Mouse (Mus musculus) gastrocnemius, adult 2 months (tissue): ENCODE measurements around the gene Cacng8. TPM values are rescaled to one million over a fixed set of nuclear protein-coding genes. Genes with fewer than 3 reads are reported as not detected.

Source experiments
- DNase-seq: peaks from one replicate; pipeline ENCODE4 v3.0.0; 2022
- H3K27ac ChIP-seq: fragments of 200-600 bp; 2 replicates; pipeline ENCODE4 v1.8.1; 2022; ENCODE audit warnings: mild to moderate bottlenecking
- H3K4me3 ChIP-seq: fragments of 200-600 bp; 2 replicates; pipeline ENCODE4 v1.8.1; 2022; ENCODE audit warnings: mild to moderate bottlenecking, moderate library complexity
- CTCF ChIP-seq: fragments of 200-600 bp; IDR thresholded peaks from 2 replicates; pipeline ENCODE4 v1.8.1; 2022; ENCODE audit warnings: antibody characterized with exemption, mild to moderate bottlenecking, moderate library complexity
- intact Hi-C: fragments of 180-260 bp; cut with DNase I; formaldehyde crosslinking; loops from one replicate; pipeline ENCODE4 v1.15.1; 2025
- total RNA-seq, 2 experiments: library from RNA; stranded (reverse); gene quantifications; 2 replicates each; pipeline ENCODE4 v1.2.3; 2021

Cacng8 gene
- total RNA-seq, 2 experiments from 2014 or later, result not detected

DNA sequence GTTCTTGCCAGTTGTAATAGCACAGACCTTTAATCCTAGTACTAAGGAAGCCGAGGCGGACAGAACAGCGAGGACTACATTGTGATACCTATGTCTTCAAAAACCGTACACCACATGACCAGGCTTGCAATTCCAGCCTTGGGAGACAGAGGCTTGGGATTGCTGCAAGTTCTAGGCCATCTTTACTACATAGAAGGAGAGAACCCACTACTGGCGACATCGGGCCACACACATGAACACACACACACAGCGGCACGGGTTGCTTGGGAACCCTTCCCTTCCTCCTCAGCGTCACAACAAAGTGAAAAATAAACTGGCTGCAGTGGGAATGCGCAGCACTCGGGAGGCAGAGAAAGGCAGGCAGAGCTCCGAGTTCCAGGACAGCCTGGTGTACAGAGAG, 22.2 kb upstream of the Cacng8 start:
- no peak overlapping the region for H3K4me3 ChIP-seq
- intact Hi-C loops, result no loop called here
- H3K27ac ChIP-seq, result no peak overlapping the region
- no peak for TF ChIP-seq CTCF
- DNase-seq, result no peak

DNA sequence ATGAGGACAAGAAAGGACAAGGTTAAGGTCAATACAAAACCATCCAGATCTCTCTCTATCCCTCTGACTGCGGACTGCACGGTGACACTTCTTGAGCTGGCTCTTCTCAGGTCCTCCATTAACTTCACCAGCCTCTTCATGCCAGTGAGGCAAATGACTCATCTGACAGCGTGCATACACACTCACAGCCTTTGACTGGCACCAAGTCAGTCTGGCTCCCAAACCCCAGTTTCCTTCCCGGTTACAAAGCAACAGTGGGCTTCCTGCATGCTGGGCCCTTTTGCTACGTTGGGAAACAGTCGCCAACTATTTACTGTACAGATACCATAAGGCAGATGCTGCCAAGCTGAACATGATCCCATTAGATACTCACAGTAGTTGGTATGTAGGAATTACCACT, 21.3 kb upstream of the Cacng8 start:
- no peak for DNase-seq
- H3K27ac ChIP-seq, result no peak overlapping the region
- no peak overlapping the region for H3K4me3 ChIP-seq
- intact Hi-C loops, result no loop called here
- no peak for TF ChIP-seq CTCF

DNA sequence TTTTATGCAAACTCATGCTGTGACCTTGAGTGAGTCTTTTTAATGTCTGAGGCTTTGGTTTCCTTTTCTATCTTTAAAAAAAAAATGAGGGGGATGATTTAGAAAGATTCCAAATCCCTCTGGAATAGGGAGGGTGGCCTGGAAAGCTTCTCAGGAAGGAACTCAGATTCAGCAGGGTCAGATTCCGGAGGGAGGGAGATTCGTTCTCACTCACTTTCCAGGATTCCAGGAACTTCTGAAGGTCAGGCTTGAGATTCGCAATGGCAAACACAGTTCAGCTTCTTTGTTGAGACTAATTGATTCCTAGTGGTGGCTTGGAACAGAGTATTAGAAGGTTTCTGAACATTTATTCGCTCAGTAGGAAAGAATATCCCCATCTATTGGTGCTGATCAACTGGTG, 20.1 kb upstream of the Cacng8 start:
- intact Hi-C loops, result no loop called here
- TF ChIP-seq CTCF, result no peak
- Histone ChIP-seq H3K4me3 (no peak overlapping the region), H3K27ac (no peak overlapping the region)
- no peak for DNase-seq

DNA sequence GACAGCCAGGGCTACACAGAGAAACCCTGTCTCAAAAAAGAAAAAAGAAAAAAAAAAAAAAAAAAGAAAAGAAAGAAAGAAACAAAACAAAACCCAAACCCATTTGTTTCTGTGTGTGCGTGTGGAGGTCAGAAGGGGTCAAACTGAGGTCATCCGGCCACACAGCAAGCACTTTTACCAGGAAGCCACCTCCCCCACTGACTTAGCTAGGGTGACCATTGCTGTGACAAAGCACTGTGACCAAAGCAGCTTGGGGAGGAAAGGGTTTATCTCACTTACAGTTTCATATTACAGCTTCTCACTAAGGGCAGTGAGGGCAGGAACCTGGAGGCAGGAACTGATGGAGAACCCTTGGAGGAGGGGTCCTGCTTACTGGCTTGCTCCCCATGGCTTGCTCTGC, 18.1 kb upstream of the Cacng8 start:
- TF ChIP-seq CTCF, result no peak
- intact Hi-C loops, result no loop called here
- DNase-seq, result no peak
- Histone ChIP-seq H3K4me3 (no peak overlapping the region), H3K27ac (no peak overlapping the region)

DNA sequence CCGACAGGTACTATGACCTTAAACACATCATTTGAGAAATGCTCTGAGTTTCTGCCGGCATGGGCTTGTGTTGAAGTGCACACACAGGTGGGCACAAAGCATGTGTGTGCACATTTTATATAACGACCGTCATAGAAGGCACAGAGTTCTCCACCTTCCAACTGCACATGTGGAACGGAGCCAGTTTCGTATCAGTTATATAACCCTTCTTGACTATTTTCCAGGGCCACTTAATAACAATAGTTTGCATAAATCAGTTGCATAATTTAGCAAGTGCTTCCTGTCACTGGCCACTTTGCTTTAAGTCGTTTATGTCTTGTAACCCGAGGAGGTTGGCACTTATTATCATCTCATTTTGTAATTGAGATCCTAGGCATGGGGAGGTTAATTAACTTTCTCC, 16.7 kb upstream of the Cacng8 start:
- no peak overlapping the region for H3K4me3 ChIP-seq
- intact Hi-C loops, result no loop called here
- DNase-seq, result no peak
- H3K27ac ChIP-seq, result no peak overlapping the region
- no peak for TF ChIP-seq CTCF

DNA sequence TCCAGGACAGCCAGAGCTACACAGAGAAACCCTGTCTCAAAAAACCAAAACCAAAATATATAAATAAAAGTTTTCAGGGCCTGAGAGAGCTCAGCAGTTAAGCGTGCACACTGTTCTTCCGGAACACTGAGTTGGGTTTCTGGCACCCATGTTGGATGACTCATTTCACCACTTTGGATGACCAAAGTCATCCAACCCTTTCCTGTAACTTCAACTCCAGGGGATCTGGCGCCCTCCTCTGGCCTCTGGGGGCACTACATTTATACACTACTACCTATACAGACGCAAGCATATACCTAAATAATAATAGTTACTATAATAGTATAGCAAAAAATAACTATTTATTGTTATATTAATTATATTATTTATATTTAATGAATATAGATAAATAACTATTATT, 13.7 kb upstream of the Cacng8 start:
- H3K27ac ChIP-seq, result no peak overlapping the region
- peak; percentile 79 for TF ChIP-seq CTCF
- DNase-seq, result peak; percentile 79
- no peak overlapping the region for H3K4me3 ChIP-seq
- intact Hi-C loops, result loop anchor here (5.0 kb wide), 3 partner anchors 45 to 155 kb away; partner anchors contain the start of gene Cacng7

DNA sequence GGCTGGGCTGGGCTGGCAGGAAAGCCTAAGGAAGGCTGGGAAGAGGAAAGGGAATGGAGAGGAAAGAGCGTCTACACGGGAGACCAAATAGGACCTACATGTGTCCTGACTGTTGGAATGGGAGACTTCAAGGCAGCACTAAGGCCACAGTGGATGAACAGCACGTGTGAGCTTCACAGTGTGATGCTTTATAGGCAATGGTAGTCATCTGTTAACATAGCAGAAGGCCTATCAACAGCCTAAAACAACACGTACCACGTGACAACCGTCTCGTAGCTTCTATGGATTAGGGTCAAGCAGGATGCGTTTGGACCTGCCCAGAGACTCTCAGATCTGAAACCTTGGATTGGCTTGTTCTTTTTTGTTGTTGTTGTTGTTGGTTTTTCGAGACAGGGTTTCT, 8.4 kb upstream of the Cacng8 start:
- no peak for DNase-seq
- intact Hi-C loops, result no loop called here
- no peak overlapping the region for H3K4me3 ChIP-seq
- no peak for TF ChIP-seq CTCF
- no peak overlapping the region for H3K27ac ChIP-seq

DNA sequence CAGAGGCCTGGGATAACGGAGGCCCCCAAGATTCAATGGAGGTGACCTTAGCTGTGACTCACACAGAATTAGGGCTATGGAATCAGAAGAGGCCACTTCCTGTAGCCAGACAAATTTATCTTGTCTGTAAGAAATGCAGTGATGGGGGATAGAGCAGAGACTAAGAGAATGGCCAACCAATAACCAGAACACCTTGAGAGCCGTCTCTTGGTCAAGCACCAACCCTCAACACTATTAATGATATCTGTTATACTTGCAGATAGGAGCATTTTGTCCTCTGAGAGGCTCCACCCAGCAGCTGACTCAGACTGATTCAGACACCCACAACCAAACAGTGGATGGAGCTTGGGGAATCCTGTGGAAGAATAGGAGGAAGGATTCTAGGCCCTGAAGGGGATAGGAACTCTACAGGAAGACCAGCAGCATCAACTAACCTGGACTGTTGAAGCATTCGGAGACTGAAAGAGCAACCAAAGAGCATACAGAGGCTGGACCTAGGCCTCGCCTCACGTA, 5.6 kb upstream of the Cacng8 start:
- DNase-seq, result no peak
- H3K4me3 ChIP-seq, result no peak overlapping the region
- H3K27ac ChIP-seq, result no peak overlapping the region
- TF ChIP-seq CTCF, result no peak
- intact Hi-C loops, result no loop called here

DNA sequence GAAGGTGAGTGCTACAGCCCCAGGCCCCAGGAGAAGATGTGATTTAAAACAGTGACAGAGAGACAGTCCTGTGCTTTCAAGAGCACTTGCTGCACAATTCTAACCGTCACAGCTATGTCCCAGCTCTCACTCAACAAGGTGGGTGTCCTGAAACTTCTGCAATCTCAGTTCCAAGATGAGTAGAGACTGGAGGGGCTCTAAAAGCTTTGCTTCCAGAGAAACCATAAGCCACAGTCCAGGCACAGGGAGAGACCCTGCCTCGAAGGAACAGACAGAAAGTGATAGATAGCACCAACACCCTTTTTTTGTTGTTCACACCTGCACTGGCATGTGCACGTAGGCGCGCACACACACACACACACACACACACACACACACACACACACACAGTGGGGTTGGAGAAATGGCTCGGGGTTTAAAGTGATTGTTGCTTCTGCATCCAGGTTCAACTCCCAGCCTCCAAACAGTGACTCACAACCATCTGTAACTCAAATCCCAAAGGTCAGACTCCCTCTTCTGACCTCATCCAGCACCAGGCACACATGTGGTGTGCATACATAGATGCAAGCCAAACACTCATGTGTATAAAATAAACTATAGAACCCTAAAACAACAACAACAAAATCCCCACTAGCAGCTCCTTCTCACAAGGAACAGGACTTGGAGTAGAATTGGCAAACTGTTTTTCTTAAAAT, 4.3 kb upstream of the Cacng8 start:
- no peak overlapping the region for H3K4me3 ChIP-seq
- TF ChIP-seq CTCF, result no peak
- H3K27ac ChIP-seq, result no peak overlapping the region
- no peak for DNase-seq
- intact Hi-C loops, result no loop called here

DNA sequence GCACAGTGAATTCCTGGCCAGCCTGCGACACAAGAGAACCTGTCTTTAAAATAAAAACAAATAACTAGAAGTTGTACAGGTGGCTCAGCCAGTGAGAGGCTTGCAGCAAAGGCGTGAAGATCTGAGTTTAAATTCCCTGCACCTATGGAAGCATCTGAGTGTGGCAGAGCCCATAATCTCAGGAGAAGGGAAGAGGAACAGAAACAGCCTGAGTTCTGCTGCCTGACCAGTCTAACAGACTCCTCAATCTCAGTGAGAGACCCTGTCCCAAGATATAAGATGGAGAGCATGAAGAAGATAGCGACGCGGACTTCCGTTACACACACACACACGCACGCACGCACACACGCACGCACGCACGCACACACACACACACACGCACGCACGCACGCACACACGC, 2.7 kb upstream of the Cacng8 start:
- H3K4me3 ChIP-seq, result no peak overlapping the region
- intact Hi-C loops, result no loop called here
- DNase-seq, result no peak
- TF ChIP-seq CTCF, result no peak
- H3K27ac ChIP-seq, result no peak overlapping the region

DNA sequence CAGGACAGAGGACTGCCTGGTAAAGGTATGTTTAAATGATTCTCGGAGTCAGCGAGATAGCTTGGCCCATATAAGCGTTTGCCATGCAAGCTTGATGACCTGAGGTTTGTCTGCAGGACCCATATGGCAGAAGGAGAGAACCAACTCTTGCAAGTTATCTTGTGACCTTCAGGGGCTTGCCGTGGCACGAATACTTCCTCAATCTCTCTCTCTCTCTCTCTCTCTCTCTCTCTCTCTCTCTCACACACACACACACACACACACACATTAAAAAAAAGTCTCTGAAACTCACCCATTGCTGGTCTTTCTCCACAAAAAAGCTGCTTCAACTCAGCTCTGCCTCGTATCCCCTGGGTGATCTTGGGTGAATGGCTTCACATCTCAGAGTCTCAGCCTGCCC, 1.6 kb upstream of the Cacng8 start:
- DNase-seq, result no peak
- intact Hi-C loops, result no loop called here
- no peak overlapping the region for H3K27ac ChIP-seq
- H3K4me3 ChIP-seq, result no peak overlapping the region
- TF ChIP-seq CTCF, result no peak

DNA sequence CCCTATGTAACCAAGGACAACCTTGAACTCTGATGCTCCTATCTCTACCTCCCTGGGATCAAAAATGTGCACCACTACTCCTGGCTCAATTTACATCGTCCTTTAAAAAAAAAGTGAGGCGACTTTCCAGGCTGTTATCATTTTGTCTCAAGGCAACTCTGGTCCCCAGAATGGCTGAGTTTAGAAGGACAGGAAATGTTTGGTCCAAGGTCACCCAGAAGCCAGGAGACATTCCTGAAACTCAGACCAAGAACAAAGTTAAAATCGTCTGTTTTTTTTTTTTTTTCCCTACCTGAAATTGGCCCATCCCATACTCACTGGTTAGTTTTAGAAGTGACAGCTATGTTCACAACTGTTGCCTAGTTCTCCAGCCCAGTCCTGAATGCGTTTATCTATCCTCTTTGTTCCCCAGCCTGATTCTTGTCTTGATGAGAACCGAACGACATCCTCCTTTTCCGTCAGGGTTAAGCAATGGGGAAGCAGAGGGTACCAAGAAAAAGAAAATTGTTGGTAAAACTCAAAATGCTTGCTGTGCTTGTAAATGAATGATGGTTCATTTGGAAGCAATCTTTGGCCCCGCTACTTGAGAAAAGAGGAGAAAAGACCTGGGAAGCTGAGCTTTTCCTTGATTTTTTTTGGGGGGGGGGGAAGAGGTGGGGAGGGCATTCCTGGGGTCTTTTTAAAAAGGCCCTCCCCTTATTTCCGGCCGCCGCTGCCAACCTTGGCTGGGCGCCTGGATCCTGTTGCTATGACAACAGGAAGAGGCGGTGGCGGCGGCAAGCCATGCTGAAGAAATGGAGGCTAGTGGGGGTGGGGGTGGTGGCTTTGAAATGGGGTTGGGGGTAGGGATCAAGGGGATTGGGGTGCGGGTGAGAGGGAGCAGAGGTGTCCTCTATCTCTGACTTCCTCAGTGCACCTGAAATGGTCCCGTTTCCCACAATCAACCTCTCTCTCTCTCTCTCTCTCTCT, 755 bp upstream of the Cacng8 start:
- Histone ChIP-seq H3K27ac (no peak overlapping the region), H3K4me3 (no peak overlapping the region)
- intact Hi-C loops, result no loop called here
- peak; percentile 28 for DNase-seq
- TF ChIP-seq CTCF, result no peak

DNA sequence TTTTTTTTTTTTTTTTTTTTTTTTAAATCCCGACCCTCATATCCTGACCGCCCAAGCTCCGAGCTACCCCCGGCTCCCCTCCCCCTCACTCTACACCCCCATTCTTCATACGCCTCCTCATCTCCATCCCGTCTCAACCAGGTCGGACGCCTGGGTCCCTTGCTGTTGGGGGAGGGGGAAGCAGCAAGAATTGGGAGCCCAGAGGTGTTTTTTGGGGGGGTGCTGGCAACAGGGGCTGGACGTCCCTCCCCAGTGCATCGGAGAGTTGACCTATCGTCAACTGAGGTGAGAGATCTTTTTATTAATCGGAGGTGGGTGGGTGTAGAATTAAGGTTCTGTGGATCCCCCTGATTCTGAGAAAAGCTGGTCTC, 583 bp downstream of the Cacng8 start:
- intact Hi-C loops, result no loop called here
- DNase-seq, result no peak
- no peak for TF ChIP-seq CTCF
- Histone ChIP-seq H3K27ac (no peak overlapping the region), H3K4me3 (no peak overlapping the region)

DNA sequence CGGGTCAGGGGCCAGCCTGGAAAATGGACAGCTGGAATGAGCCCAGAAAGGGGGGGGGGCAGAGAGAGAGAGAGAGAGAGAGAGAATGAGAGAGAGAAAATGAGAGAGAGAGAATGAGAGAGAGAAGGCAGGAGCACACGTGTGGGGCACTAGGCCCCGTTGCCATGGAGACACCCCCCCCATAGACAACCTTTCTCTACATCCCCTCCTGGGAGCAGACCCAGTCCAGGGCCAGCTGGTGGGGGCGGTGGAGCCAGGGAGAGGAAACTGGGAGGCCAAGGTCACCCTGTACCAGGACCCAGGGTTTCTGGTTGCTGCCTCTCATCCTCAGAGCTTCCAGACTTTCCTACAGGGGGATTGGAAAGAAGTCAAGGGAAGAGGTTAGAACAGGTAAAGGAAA, 1.3 kb downstream of the Cacng8 start:
- DNase-seq, result no peak
- Histone ChIP-seq H3K4me3 (no peak overlapping the region), H3K27ac (no peak overlapping the region)
- intact Hi-C loops, result no loop called here
- no peak for TF ChIP-seq CTCF
